Mouse (Mus musculus) liver, postnatal 0 days (tissue): ENCODE measurements around the gene Efemp2.

ENCODE experiments used
- CTCF ChIP-seq: sonication (generic); IDR thresholded peaks from 2 replicates; pipeline ENCODE4 v1.5.1; 2016; ENCODE audit warnings: antibody characterized with exemption, low read depth
- EP300 ChIP-seq: IDR thresholded peaks from 2 replicates; pipeline ENCODE4 v1.6.1; 2016; ENCODE audit warnings: antibody characterized with exemption, low read depth, mild to moderate bottlenecking

- TF ChIP-seq CTCF = peak; percentile 68
- TF ChIP-seq EP300 = no peak
Observed at GRCm38 (mm10) chr19:5428083-5428482, 45.7 kb upstream of the Efemp2 start.
